Mouse (Mus musculus): ENCODE data around the gene Pcid2.
"Not testable (repeated sequence)": the region's sequence is repeated elsewhere in the genome, so short reads cannot be mapped to it uniquely, and the experiment has no call there.

The Pcid2 gene

GRCm38 (mm10) chr8:13075579-13075978 lies 29.7 kb downstream of the Pcid2 start:
- not testable (repeated sequence) for DNase-seq

- DNase-seq = no peak
Measured at GRCm38 (mm10) chr8:13075044-13075443, 30.2 kb downstream of the Pcid2 start.

- no peak for DNase-seq
Measured at GRCm38 (mm10) chr8:13073255-13073654, 32.0 kb downstream of the Pcid2 start.

- DNase-seq = no peak
Measured at GRCm38 (mm10) chr8:13063112-13063511, 42.1 kb downstream of the Pcid2 start.

GRCm38 (mm10) chr8:13060441-13061150 lies 44.7 kb downstream of the Pcid2 start, which contains the start of gene Proz:
Proz (plus strand) TSS chr8:13060914.
- peak; percentile 70 for DNase-seq

GRCm38 (mm10) chr8:13057351-13057750 lies 47.9 kb downstream of the Pcid2 start:
- DNase-seq = peak; percentile 14

- DNase-seq = no peak
Measured at GRCm38 (mm10) chr8:13050550-13050949, 54.7 kb downstream of the Pcid2 start.

GRCm38 (mm10) chr8:13047652-13048051 lies 57.6 kb downstream of the Pcid2 start:
- no peak for DNase-seq

- DNase-seq = no peak
Measured at GRCm38 (mm10) chr8:13041459-13041858, 63.8 kb downstream of the Pcid2 start.

- no peak for DNase-seq
Measured at GRCm38 (mm10) chr8:13039054-13039453, 66.2 kb downstream of the Pcid2 start.

- DNase-seq = peak; percentile 15
Measured at GRCm38 (mm10) chr8:13037569-13037968, 67.7 kb downstream of the Pcid2 start.

GRCm38 (mm10) chr8:13037015-13037414 lies 68.2 kb downstream of the Pcid2 start, which contains the start of gene F10:
F10 (plus strand) TSS chr8:13037308.
- no peak for DNase-seq

GRCm38 (mm10) chr8:13036346-13036812 lies 68.9 kb downstream of the Pcid2 start:
- no peak for DNase-seq

GRCm38 (mm10) chr8:13028482-13028881 lies 76.8 kb downstream of the Pcid2 start:
- DNase-seq = no peak

- no peak for DNase-seq
Measured at GRCm38 (mm10) chr8:13027615-13028014, 77.6 kb downstream of the Pcid2 start.
